Mouse (Mus musculus): ENCODE data around the gene Bet1l.

DNA sequence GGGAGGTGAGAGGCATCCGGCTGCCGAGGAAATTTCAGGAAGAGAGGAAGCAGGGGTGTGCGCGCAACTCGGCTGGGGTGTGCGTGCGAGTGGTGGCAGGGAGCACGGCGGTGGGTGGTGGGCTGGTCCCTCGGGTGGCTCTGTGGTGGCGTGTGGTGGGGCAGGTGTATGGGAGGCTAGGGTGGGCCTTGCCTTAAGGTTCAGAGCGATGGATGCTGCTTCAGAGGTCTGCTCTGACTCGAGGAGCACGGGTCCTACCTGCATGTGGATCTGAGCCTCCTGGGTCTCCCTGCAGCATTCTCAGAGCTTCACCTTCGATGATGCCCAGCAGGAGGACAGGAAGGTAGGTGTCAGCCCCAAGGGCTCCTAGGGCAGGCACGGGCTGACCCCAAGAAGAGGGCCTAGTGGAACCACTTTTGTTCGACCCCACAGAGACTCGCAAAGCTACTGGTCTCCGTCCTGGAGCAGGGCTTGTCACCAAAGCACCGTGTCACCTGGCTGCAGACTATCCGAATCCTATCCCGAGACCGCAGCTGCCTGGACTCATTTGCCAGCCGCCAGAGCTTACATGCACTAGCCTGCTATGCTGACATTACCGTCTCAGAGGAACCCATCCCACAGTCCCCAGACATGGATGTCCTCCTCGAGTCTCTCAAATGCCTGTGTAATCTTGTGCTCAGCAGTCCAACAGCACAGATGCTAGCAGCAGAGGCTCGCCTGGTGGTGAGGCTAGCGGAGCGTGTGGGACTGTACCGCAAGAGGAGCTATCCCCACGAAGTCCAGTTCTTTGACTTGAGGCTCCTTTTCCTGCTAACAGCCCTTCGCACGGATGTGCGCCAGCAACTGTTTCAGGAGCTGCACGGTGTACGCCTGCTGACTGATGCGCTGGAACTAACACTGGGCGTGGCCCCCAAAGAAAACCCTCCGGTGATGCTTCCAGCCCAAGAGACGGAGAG is at the start of gene Bet1l:
- no peak for TF ChIP-seq CTCF (conservative IDR thresholded peaks at IDR 0.05; ENCODE audit: low read length)
- TF ChIP-seq POU5F1 (IDR thresholded peaks at IDR 0.05; ENCODE audit: borderline replicate concordance, low read length): no peak
- no peak for TF ChIP-seq NANOG (IDR thresholded peaks at IDR 0.05; ENCODE audit: borderline replicate concordance, low read length)

All from E14TG2a.4 (cell line).